In the genomic region with DNA sequence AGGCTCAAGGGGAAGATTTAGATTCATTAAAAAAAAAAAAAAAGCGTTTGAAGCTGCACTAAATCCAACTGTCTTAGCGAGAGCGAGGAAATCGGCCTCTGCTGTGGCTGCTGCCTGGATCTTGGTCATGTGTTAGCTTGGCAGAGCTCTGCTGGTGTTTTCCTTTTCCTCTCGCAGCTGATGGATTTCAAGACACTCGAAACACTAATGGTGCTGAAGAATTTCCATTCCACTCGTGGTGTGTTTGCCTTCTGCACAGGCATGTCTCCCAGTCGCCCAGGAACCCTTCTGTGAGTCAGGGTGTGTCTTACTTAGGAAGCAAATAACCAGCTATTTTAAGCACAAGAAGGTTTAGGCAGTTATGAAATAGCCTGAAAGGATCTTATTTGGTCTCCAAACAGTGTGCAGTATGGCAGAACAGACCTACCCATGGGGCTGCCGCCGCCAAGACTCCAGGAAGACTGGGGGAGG, we compare ENCODE assay signal across 8 mouse cellular contexts. TPM values are rescaled to one million over a fixed set of nuclear protein-coding genes. Genes with fewer than 3 reads are reported as not detected.
DNase-seq lines count a peak whose midpoint lies in the region; ATAC-seq and TF ChIP-seq lines count a peak whose summit lies in the region.

No protein-coding gene starts in this region.

- H3K9ac ChIP-seq in embryonic facial prominence, embryonic 12.5 days: no peak overlapping the region
- no peak overlapping the region for H3K9ac ChIP-seq in hindbrain, embryonic 16.5 days (ENCODE audit: low read depth, low read length)
- H3K9ac ChIP-seq in lung, embryonic 14.5 days: no peak overlapping the region

- peak overlapping the region; percentile 67; the same call in 1 of the 2 replicates for H3K27ac ChIP-seq in embryonic facial prominence, embryonic 12.5 days
- H3K27ac ChIP-seq in hindbrain, embryonic 16.5 days (ENCODE audit: low read depth, low read length): peak overlapping the region; percentile 36
- H3K27ac ChIP-seq in lung, embryonic 14.5 days (ENCODE audit: low read depth): peak overlapping the region; percentile 78

- peaks cover 18% of the 10 kb centered on the region for H3K4me1 ChIP-seq in embryonic facial prominence, embryonic 12.5 days
- H3K4me1 ChIP-seq in hindbrain, embryonic 16.5 days (ENCODE audit: control insufficient read depth, insufficient read depth, low read depth, low read length): peaks cover 13% of the 10 kb centered on the region
- H3K4me1 ChIP-seq in lung, embryonic 14.5 days (ENCODE audit: insufficient read depth): no peaks in the 10 kb centered on the region

- TF ChIP-seq CTCF in lung, embryonic 14.5 days (IDR thresholded peaks at IDR 0.05; ENCODE audit: low read depth): no peak

- H3K9me3 ChIP-seq in embryonic facial prominence, embryonic 12.5 days: no peaks in the 10 kb centered on the region
- no peaks in the 10 kb centered on the region for H3K9me3 ChIP-seq in hindbrain, embryonic 16.5 days (ENCODE audit: control insufficient read depth, low read length)
- H3K9me3 ChIP-seq in lung, embryonic 14.5 days (ENCODE audit: low read depth, low read length): no peaks in the 10 kb centered on the region

- DNase-seq in left cerebral cortex, adult 11 months (ENCODE audit: low spot score): peak; percentile 66
- no peak for DNase-seq in left cerebral cortex, postnatal 4 days
- DNase-seq in lung, embryonic 14.5 days: peak; percentile 47
- DNase-seq in right cerebral cortex, adult 2 months (ENCODE audit: low spot score in 2 of 2): peak; percentile 69 to 76
- no peak for DNase-seq in adrenal gland, adult 8-10 months
- DNase-seq in testis, postnatal 14 days (ENCODE audit: low spot score): no peak

- H3K27me3 ChIP-seq in embryonic facial prominence, embryonic 12.5 days: no peaks in the 10 kb centered on the region
- no peaks in the 10 kb centered on the region for H3K27me3 ChIP-seq in hindbrain, embryonic 16.5 days (replicated peaks; ENCODE audit: control insufficient read depth, insufficient read depth, low read length)
- H3K27me3 ChIP-seq in lung, embryonic 14.5 days (ENCODE audit: insufficient read depth, low read length): no peaks in the 10 kb centered on the region

- peak overlapping the region; percentile 23; the same call in 1 of the 2 replicates for H3K4me2 ChIP-seq in embryonic facial prominence, embryonic 12.5 days (replicated peaks)
- no peak overlapping the region for H3K4me2 ChIP-seq in hindbrain, embryonic 16.5 days (ENCODE audit: low read length)
- 0 out of 2 replicates have a peak overlapping the region, but pooled peaks have one; percentile 4 for H3K4me2 ChIP-seq in lung, embryonic 14.5 days

- H3K4me3 ChIP-seq in embryonic facial prominence, embryonic 12.5 days: no peak overlapping the region
- no peak overlapping the region for H3K4me3 ChIP-seq in hindbrain, embryonic 16.5 days (ENCODE audit: low read length)
- no peak overlapping the region for H3K4me3 ChIP-seq in lung, embryonic 14.5 days (ENCODE audit: low read depth, low read length)

- no peak for ATAC-seq in embryonic facial prominence, embryonic 12.5 days (ENCODE audit: insufficient number of reproducible peaks, insufficient read depth, low FRiP score, low TSS enrichment)
- peak; percentile 63 for ATAC-seq in hindbrain, embryonic 16.5 days
- ATAC-seq in lung, embryonic 14.5 days (ENCODE audit: insufficient read depth): peak; percentile 74

- WGBS in embryonic facial prominence, embryonic 12.5 days: 24% methylated on average over 10 of the region's 10 CpGs
- WGBS in hindbrain, embryonic 16.5 days: 39% methylated on average over 10 of the region's 10 CpGs
- 43% methylated on average over 10 of the region's 10 CpGs for WGBS in lung, embryonic 14.5 days

- intact Hi-C loops in left cerebral cortex, postnatal 4 days (cut with DNase I): no loop called here

- H3K36me3 ChIP-seq in embryonic facial prominence, embryonic 12.5 days: no peaks in the 10 kb centered on the region
- no peaks in the 10 kb centered on the region for H3K36me3 ChIP-seq in hindbrain, embryonic 16.5 days (ENCODE audit: control insufficient read depth, insufficient read depth, low read length)
- no peaks in the 10 kb centered on the region for H3K36me3 ChIP-seq in lung, embryonic 14.5 days (ENCODE audit: insufficient read depth)

RNA-seq across cellular contexts. Expression of a gene that starts 1.1 kb away (rescaled TPM):
- under 1 TPM; 0.28 to 0.44 TPM for total RNA-seq in left cerebral cortex, postnatal 4 days (2021)
- polyA plus RNA-seq in embryonic facial prominence, embryonic 12.5 days (2016; fragmentation: Nextera tagmentation; extraction: Ambion mirVana): 0.14 TPM in 1 of 2 replicates, not detected in the other
- 0.11 TPM in 1 of 2 replicates, not detected in the other for polyA plus RNA-seq in hindbrain, embryonic 16.5 days (2015; fragmentation: Nextera tagmentation; extraction: Ambion mirVana)
- polyA plus RNA-seq in lung, embryonic 14.5 days (2014; fragmentation: Nextera tagmentation; extraction: Ambion mirVana): 0.16 TPM in 1 of 2 replicates, not detected in the other
- total RNA-seq in adrenal gland, adult 8-10 months (2022): 10 to 100 TPM in 2 of 4 experiments, 1 to 10 TPM in 2; 9.2 to 45.4 (median 18.7) TPM

RNA-seq across cellular contexts. Expression of a gene that starts 29.7 kb away (rescaled TPM):
- 100 to 1,000 TPM; 167 to 168 TPM for total RNA-seq in left cerebral cortex, postnatal 4 days (2021)
- polyA plus RNA-seq in embryonic facial prominence, embryonic 12.5 days (2016; fragmentation: Nextera tagmentation; extraction: Ambion mirVana): 208 and 216 TPM in 2 replicates
- polyA plus RNA-seq in hindbrain, embryonic 16.5 days (2015; fragmentation: Nextera tagmentation; extraction: Ambion mirVana): 250 and 257 TPM in 2 replicates
- 189 and 201 TPM in 2 replicates for polyA plus RNA-seq in lung, embryonic 14.5 days (2014; fragmentation: Nextera tagmentation; extraction: Ambion mirVana)
- total RNA-seq in adrenal gland, adult 8-10 months (2022): 100 to 1,000 TPM; 108 to 165 (median 135) TPM

Comparison
In these comparisons a context has a peak if more than half of its experiments do, and no peak if none do; other contexts are left out.
1. DNase-seq: peak in left cerebral cortex, adult 11 months (single experiment), lung, embryonic 14.5 days (single experiment) and right cerebral cortex, adult 2 months (2 of 2); none in left cerebral cortex, postnatal 4 days (single experiment), adrenal gland, adult 8-10 months (single experiment) and testis, postnatal 14 days (single experiment).
2. Peak in every context shown above with its lines, with median percentiles within 50 percentile points of each other: H3K27ac ChIP-seq.